Mouse (Mus musculus) lung, embryonic 14.5 days (tissue): ENCODE data around the gene Ttll13. TPM values are rescaled to one million over a fixed set of nuclear protein-coding genes. Genes with fewer than 3 reads are reported as not detected.
A peak's percentile ranks its signal among the peaks of the same experiment; 100 is the strongest.

Experiments
- ATAC-seq: fragments of 200-750 bp; cut with Nextera tagmentation; 2 replicates; pipeline ENCODE4 v1.8.0; 2017; ENCODE audit warnings: mild to moderate bottlenecking, moderate TSS enrichment, moderate library complexity; ENCODE audit not compliant: insufficient read depth
- DNase-seq: peaks from one replicate; pipeline ENCODE4 v3.0.0-alpha.2; 2015
- H3K27ac ChIP-seq: fragments of 300-500 bp; sonication (generic); 2 replicates; pipeline ENCODE4 v1.5.1; 2014; ENCODE audit warnings: low read depth, mild to moderate bottlenecking, moderate library complexity
- H3K27me3 ChIP-seq: fragments of 300-500 bp; sonication (generic); 2 replicates; pipeline ENCODE4 v1.6.1; 2014; ENCODE audit warnings: low read length, control low read depth; ENCODE audit not compliant: insufficient read depth
- H3K36me3 ChIP-seq: fragments of 300-500 bp; sonication (generic); 2 replicates; pipeline ENCODE4 v1.6.1; 2014; ENCODE audit warnings: control low read depth; ENCODE audit not compliant: insufficient read depth
- H3K4me1 ChIP-seq: fragments of 300-500 bp; sonication (generic); 2 replicates; pipeline ENCODE4 v1.6.1; 2014; ENCODE audit warnings: antibody characterized with exemption, control low read depth; ENCODE audit not compliant: insufficient read depth
- H3K4me2 ChIP-seq: fragments of 300-500 bp; sonication (generic); 2 replicates; pipeline ENCODE4 v1.6.1; 2014; ENCODE audit warnings: mild to moderate bottlenecking
- H3K4me3 ChIP-seq: fragments of 300-500 bp; sonication (generic); 2 replicates; pipeline ENCODE4 v1.5.1; 2014; ENCODE audit warnings: low read depth, low read length
- H3K9ac ChIP-seq: fragments of 300-500 bp; sonication (generic); 2 replicates; pipeline ENCODE4 v1.6.1; 2014
- H3K9me3 ChIP-seq: fragments of 300-500 bp; sonication (generic); 2 replicates; pipeline ENCODE4 v1.6.1; 2016; ENCODE audit warnings: low read depth, low read length, control low read depth
- CTCF ChIP-seq: IDR thresholded peaks from 2 replicates; pipeline ENCODE4 v1.5.1; 2016; ENCODE audit warnings: antibody characterized with exemption, low read depth
- WGBS: fragments of 180-500 bp; shearing (Covaris S2); extraction: QIAGEN DNeasy Blood & Tissue Kit; methylation state at CpG from one replicate; pipeline ENCODE4 v1.1.7; 2014; 5-methylcytosine and 5-hydroxymethylcytosine counted together
- polyA plus RNA-seq: library from polyadenylated mRNA; unstranded; fragments of >200 nt; fragmentation: Nextera tagmentation; extraction: Ambion mirVana; gene quantifications from 2 replicates; pipeline ENCODE4 v1.2.1, GENCODE M21; 2014

Ttll13 gene
- polyA plus RNA-seq, 1 experiment from 2014 or later, result 0.71 TPM

DNA sequence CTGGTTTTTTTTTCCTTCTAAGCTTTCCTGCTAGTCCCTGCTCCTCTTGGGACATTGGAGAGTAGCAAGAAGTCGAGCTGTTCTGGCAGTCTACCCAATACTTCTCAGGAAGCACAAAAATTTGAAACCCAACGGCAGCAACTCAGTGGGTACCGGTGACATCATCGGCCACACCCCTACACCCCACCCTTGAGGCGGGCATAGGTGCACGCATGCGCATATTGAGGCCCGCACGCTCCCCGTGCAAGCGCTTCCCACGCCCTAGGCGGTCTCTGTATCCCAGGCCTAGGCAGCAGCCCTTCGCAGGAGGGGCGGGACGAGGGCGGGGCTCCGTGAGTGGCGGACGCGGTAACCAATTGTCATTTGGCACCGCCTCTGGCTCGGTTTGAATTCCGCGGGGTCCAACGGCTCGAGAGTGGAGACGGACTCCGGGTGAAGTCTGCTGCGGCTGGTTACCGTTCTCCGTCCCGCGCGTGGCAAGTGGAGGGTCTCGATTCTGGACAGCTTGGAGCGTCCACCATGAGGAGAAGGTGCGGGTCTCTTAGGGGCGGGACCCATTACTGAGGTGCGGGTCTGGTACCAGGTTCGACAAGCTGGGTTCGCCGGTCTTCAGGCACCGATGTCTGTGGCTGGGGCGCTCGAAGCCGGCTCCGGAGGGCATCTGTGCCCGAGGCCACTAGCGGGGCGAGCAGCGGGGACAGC, 48.0 kb downstream of the Ttll13 start, which contains the start of gene Prc1:
Prc1 (plus strand) TSS at position 389 of the 702 bp plus-strand sequence.
- no peaks in the 10 kb centered on the region for H3K9me3 ChIP-seq
- H3K27ac ChIP-seq, result peak within 1 kb of the TSS; percentile 92
- peaks cover 22% of the 10 kb centered on the region for H3K36me3 ChIP-seq
- ATAC-seq (peak; percentile 99), DNase-seq (peak; percentile 99)
- WGBS, result under 1% methylated on average over 52 of the region's 52 CpGs
- H3K4me3 ChIP-seq, result peak within 1 kb of the TSS; percentile 92
- H3K9ac ChIP-seq, result peak within 1 kb of the TSS; percentile 86
- H3K4me1 ChIP-seq, result peaks cover 7% of the 10 kb centered on the region; the same call in 1 of the 2 replicates
- TF ChIP-seq CTCF, result no peak
- H3K27me3 ChIP-seq, result no peaks in the 10 kb centered on the region
- H3K4me2 ChIP-seq, result peak within 1 kb of the TSS; percentile 73

DNA sequence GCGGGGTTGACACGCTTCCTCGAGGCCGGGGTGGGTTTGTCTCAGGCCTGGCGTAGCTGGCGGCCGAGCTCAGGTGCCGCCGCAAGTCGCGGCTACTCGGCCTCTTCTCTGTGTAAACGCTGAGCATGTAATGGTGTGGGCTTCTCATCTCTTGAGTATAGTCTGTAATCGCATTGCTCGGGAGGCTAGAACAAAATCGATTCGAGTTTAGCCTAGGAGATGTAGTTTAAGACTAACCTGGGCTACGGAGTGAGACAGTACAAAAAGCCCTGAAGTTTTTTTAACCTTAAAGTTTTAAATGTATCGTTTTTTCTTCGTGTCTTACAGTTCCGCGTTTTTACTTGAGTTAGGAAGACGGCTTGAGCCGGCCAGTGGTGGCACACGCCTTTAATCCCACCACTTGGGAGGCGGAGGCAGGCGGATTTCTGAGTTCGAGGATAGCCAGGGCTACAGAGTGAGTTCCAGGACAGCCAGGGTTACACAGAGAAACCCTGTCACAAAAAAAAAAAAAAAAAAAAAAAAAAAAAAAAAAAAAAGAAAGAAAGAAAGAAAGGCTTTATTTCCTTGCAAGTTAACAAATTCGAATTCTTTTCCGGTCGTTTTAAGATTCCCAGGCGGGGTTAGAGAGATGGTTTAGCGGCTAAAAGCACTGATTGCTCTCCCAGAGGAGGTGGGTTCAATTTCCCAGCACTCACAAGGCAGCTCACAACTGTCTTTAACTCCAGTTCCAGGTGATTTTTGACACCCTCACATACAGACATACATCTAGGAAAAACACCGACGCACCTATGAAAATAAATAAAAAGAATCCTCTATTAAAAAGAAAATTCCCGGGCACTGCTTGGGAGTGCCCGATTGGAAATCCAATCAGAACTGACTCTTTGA, 48.8 kb downstream of the Ttll13 start:
- Histone ChIP-seq H3K36me3 (peaks cover 27% of the 10 kb centered on the region), H3K4me3 (peak overlapping the region; percentile 92), H3K4me1 (peaks cover 7% of the 10 kb centered on the region; the same call in 1 of the 2 replicates), H3K9me3 (no peaks in the 10 kb centered on the region), H3K4me2 (peak overlapping the region; percentile 73), H3K27ac (peak overlapping the region; percentile 92), H3K9ac (peak overlapping the region; percentile 86), H3K27me3 (no peaks in the 10 kb centered on the region)
- DNase-seq (peak; percentile 64), ATAC-seq (peak; percentile 68)
- WGBS, result 6% methylated on average over 37 of the region's 37 CpGs
- no peak for TF ChIP-seq CTCF

DNA sequence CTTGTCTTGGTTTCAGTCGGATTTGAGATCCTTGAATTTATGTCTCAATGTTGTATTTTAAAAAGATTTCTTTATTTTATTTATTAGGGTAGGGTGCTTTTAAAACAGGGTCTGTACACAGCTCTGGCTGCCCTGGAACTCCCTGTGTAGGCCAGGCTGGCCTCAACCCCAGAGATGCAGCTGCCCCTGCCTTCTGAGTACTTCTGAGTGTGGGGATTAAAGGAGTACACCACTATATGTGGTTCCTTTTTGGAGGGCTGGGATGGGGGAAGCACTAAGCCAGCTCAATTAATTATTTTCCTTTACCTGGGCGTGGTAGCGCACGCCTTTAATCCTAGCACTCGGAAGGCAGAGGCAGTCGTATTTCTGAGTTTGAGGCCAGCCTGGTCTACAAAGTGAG, 50.3 kb downstream of the Ttll13 start:
- no peak overlapping the region for H3K4me3 ChIP-seq
- peaks cover 7% of the 10 kb centered on the region; the same call in 1 of the 2 replicates for H3K4me1 ChIP-seq
- no peaks in the 10 kb centered on the region for H3K27me3 ChIP-seq
- TF ChIP-seq CTCF, result no peak
- H3K9ac ChIP-seq, result no peak overlapping the region
- no peaks in the 10 kb centered on the region for H3K9me3 ChIP-seq
- DNase-seq (no peak), ATAC-seq (no peak)
- H3K27ac ChIP-seq, result no peak overlapping the region
- WGBS, result 90% methylated on average over 6 of the region's 6 CpGs
- peak overlapping the region; percentile 73 for H3K4me2 ChIP-seq
- H3K36me3 ChIP-seq, result peaks cover 27% of the 10 kb centered on the region

DNA sequence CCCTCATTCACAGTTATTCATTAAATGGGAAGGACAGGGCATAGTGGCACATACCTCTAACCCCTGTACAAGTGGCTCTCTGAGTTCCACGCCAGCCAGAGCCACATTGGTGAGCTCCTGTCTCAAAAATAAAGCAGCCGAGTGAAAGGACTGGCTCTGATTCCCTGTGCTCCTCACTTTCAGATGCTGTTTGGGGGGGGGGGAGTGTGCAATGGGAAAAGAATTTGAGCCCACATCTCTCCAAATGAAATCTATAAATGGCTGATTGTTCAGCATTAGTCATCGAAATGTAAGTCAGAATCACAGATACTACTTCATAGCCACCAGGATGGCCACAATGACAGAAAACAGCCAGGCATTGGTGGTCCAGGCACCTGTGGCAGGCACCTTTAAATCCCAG, 50.9 kb downstream of the Ttll13 start:
- 82% methylated on average over 3 of the region's 3 CpGs for WGBS
- Histone ChIP-seq H3K27me3 (no peaks in the 10 kb centered on the region), H3K36me3 (peaks cover 33% of the 10 kb centered on the region), H3K9me3 (no peaks in the 10 kb centered on the region), H3K27ac (no peak overlapping the region), H3K9ac (peak overlapping the region; percentile 18; the same call in 1 of the 2 replicates), H3K4me2 (no peak overlapping the region), H3K4me1 (peaks cover 7% of the 10 kb centered on the region; the same call in 1 of the 2 replicates), H3K4me3 (no peak overlapping the region)
- TF ChIP-seq CTCF, result no peak
- DNase-seq (no peak), ATAC-seq (no peak)

DNA sequence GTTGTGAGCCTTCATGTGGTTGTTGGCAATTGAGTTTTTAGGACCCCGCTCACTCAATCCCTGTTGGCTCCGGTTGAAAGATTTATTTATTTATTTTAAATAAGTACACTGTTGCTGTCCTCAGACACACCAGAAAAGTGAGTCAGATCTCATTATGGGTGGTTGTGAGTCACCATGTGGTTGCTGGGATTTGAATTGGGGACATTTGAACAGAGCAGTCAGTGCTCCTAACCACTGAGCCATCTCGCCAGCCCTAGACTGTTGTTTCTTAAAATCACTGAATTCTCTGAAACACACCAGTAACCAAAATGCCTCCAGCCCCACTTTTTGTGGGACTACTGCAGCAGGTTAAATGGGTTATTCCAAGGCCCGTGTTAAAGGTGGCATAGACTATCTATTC, 52.6 kb downstream of the Ttll13 start:
- TF ChIP-seq CTCF, result no peak
- Histone ChIP-seq H3K4me3 (no peak overlapping the region), H3K4me1 (peaks cover 7% of the 10 kb centered on the region; the same call in 1 of the 2 replicates), H3K9me3 (no peaks in the 10 kb centered on the region), H3K27me3 (no peaks in the 10 kb centered on the region), H3K9ac (no peak overlapping the region), H3K27ac (no peak overlapping the region), H3K4me2 (no peak overlapping the region), H3K36me3 (peaks cover 48% of the 10 kb centered on the region)
- ATAC-seq, result no peak
- no peak for DNase-seq
- WGBS, result 87% methylated on average over 4 of the region's 4 CpGs

DNA sequence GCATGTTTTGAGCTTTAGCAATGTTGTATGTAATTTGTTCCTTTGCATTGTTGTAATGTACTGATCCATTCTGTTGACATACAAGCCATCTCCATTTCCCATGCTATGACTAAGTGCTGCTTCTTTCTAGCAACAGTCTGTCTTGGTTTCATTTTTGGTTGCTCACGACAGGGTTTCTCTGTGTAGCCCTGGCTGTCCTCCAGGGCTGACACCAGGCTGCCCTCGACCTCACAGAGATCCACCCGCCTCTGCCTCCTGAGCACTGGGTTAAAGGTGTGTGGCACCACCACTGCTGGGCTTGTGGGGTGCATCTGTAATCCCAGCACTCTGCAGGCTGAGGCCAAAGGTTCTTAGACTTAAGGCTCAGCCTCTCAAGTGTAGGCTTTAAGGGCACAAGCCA, 53.4 kb downstream of the Ttll13 start:
- no peaks in the 10 kb centered on the region for H3K27me3 ChIP-seq
- H3K36me3 ChIP-seq, result peaks cover 56% of the 10 kb centered on the region
- H3K9ac ChIP-seq, result no peak overlapping the region
- H3K4me2 ChIP-seq, result no peak overlapping the region
- ATAC-seq, result no peak
- H3K4me1 ChIP-seq, result peaks cover 7% of the 10 kb centered on the region; the same call in 1 of the 2 replicates
- TF ChIP-seq CTCF, result no peak
- DNase-seq, result no peak
- 87% methylated on average over 3 of the region's 3 CpGs for WGBS
- H3K4me3 ChIP-seq, result no peak overlapping the region
- no peak overlapping the region for H3K27ac ChIP-seq
- no peaks in the 10 kb centered on the region for H3K9me3 ChIP-seq

DNA sequence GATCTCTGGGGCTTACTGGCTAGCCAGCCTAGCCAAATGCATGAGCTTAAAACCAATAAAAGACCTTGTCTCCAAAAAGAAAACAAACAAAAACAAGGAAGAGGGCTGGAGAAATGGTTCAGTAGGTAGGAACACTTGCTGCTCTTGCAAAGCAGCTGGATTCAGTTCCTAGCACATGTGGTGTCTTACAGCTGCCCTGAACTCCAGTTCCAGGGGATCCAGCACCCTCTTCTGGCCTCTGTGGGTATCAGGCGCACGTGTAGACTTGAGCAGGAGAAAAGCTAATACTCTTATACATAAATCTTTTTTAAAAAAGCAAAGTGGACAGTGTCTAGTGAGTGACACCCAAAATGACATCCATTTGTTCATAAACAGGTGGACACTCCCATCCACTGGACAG, 55.3 kb downstream of the Ttll13 start:
- ATAC-seq (no peak), DNase-seq (no peak)
- Histone ChIP-seq H3K27me3 (no peaks in the 10 kb centered on the region), H3K4me1 (no peaks in the 10 kb centered on the region), H3K9me3 (no peaks in the 10 kb centered on the region), H3K27ac (no peak overlapping the region), H3K9ac (no peak overlapping the region), H3K4me3 (no peak overlapping the region), H3K36me3 (peaks cover 76% of the 10 kb centered on the region), H3K4me2 (no peak overlapping the region)
- TF ChIP-seq CTCF, result peak; percentile 26; the same call in 1 of the 2 replicates
- 88% methylated on average over 2 of the region's 2 CpGs for WGBS
